Mouse (Mus musculus) cerebellum, postnatal 10 days (tissue): ENCODE measurements at regions not wholly inside any gene's neighbourhood (a gene's known extent, or its start where the extent isn't known, plus 50 kb on each side); places are given as distances from the start of the nearest gene placed in this dataset.

Experiments used
- DNase-seq, 2 experiments: peaks; one replicate each; pipeline ENCODE4 v3.0.0; 2021; ENCODE audit warnings: mixed read lengths in 2 of 2

GRCm38 (mm10) chrX:41045156-41045555 lies 355.5 kb upstream of the Gria3 start:
- DNase-seq: no peak

DNA sequence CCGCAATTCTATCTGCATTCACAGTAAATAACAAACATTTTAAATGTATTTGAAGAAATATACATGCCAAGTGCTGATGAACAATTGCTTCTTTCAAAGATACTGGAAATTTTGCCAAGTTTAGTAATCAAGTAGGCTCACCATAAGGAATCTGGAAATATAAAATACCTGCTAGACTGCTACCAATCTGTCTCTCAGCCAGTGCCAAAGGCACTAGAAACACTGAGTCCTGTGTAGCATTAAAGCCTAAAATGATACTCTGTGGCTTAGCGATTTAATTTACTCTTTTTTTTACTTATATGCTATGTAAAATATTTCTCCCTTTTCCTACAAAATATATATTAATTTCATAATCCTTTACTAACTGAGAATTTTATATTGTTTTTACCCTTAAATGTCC lies 347.8 kb upstream of the Gria3 start:
- peak; percentile 6 to 7 for DNase-seq

GRCm38 (mm10) chrX:41054619-41055018 lies 346.0 kb upstream of the Gria3 start:
- DNase-seq: no peak
